Mouse (Mus musculus): Measurements from ENCODE around the gene Msantd3.

The Msantd3 gene

DNA sequence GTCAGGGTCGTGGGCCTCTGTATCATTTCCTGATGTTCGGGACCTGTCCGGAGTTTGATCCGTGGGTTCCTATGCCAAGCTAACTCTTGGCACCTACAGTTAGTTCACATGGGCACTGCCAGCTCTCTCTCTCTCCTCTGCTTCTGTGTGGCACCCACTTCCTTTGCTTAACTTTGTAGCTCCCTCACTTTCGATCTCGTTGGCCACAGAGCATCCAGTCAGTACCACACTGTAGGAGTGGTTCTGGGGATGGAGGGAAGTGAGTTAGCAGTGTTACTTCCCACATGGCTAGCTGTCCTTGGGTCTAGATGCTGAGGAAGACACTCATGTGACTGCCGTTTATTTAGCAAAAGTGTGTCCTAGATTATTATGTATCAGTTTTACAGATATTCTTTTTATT, 14.4 kb downstream of the Msantd3 start:
- no peak for DNase-seq (ENCODE audit: low spot score in 2 of 2)

DNA sequence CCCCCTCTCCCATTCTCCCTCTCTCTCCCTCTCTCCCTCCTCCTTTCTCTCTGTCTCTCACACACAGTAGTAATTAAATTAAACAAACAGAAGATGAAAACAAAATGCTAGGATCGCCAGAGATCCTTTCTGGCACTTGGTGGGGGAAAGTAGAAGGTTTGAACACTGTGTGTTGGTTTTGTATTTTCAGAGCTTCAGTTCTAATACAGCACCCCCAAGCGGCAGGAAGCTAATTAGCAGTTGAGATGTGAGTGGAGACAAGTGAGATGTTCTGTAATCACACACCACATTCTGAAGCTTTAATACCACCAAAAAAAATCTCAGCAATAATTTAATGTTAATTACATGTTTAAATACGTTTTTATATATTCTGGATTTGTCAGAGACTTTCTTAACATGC, 16.0 kb downstream of the Msantd3 start:
- DNase-seq (ENCODE audit: low spot score in 2 of 2): peak in 1 of 2 experiments; percentile 50

DNA sequence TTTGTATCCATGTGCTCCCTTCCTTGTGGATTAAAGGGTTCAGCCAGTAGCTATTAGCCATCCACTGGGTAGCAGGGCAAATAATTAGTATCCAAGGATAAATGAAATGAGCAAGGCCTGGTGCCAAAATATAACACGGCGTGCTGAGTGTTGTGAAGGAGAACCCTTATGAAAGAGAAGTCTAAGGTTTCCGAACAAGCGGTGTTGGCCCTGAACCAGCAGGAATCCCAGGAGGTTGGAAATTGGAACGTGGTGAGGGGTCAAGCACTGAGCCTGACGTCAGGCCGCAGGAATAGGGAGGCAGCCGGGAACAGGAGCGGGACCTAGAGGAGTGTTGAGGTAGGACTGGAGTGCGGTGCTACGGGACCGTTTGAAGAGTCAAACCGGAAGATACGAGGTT, 19.9 kb downstream of the Msantd3 start:
- no peak for DNase-seq (ENCODE audit: low spot score in 2 of 2)

DNA sequence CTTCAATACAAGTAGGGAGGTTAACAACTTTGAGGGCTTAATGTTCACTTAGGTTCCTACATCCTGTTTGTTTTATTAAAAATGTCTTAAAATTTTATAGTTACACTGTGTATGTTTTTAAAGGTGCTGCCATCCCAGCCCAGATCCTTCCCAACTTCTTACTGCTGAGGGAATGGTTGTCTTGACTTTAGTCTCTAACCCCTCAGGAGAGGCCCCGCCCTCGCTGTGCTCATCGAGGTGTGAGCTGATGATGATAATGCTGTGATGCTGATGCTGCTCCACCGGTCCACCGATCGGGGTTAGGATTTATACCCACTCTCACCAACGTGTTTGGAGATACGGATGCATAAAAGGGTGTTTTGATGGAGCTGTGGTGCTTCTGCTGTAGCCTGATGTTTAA, 22.1 kb downstream of the Msantd3 start:
- DNase-seq (ENCODE audit: low spot score in 2 of 2): no peak

DNA sequence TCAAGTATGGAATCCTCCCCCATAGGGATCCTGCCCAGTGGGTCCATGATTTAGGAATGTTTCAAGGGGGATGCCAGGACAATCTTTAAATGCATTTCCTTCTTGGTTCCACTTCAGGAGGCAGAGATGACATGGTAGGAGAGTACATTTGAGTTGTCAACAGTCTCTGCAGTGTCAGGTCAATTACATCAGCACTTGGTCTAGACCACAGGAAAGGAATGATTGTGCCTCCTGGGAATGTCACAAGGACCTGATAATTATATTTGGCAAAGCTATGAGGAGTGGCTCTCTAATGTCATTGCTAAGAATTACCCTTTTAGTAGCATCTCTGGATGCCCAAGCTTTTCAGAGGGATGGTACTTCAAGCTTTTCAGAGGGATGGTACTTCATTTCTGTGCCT, 25.2 kb downstream of the Msantd3 start:
- DNase-seq (ENCODE audit: low spot score in 2 of 2): no peak

DNA sequence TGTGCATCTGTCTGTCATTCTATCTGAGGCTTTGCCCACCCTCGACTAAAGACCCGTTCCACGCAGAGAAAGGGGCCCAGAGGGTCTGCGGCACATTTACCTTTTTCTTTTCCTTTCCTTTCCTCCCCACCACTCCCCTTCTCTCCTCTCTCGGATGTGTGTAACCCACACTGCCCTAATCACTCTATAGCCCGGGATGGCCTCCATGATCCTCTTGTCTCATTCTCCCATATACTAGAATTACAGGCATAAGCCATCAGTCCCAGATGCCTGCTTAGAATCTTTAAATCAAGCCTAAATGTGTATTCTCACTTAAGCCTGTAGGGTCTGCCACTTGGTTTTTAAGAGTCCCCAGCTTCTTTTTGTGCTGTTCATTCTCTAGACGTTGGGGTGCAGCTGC, 36.6 kb downstream of the Msantd3 start:
- no peak for DNase-seq (ENCODE audit: low spot score in 2 of 2)

DNA sequence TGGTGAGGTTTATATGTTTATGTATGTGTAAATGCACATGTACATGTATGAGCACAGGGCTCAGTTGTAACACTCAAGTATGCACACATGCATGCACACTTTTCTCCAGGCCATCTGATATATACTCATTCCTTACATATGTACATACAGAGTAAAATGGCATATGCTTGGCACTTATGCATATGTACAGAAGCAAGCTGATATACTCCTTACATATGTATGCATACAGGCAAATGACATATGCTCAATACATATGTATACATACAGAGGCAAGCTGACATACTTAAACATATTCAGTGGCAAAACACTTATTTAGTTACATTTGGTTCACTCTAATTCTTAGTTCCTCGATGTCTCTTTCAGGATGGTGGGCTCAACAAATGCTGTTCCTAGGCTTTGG, 38.1 kb downstream of the Msantd3 start:
- no peak for DNase-seq (ENCODE audit: low spot score in 2 of 2)

DNA sequence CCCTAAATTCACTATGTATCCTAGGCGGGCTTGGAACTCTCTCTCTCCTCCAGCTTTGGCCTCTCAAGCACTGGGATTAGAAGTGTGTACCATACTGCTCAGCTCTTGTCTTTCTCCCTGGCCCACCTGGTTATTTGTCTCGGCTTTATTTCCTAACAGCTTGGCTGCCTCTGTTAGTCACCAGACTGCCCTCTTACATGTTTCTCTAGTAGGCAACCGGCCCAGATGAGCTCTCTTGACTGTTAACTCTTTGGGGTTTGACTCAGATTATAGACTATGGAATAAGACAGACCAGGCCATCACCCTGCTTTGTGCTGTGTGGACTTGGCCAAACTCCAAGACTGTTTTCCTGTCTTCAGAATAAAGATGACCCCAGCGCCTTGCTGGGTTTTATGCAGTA, 38.7 kb downstream of the Msantd3 start:
- DNase-seq (ENCODE audit: low spot score in 2 of 2): no peak

DNA sequence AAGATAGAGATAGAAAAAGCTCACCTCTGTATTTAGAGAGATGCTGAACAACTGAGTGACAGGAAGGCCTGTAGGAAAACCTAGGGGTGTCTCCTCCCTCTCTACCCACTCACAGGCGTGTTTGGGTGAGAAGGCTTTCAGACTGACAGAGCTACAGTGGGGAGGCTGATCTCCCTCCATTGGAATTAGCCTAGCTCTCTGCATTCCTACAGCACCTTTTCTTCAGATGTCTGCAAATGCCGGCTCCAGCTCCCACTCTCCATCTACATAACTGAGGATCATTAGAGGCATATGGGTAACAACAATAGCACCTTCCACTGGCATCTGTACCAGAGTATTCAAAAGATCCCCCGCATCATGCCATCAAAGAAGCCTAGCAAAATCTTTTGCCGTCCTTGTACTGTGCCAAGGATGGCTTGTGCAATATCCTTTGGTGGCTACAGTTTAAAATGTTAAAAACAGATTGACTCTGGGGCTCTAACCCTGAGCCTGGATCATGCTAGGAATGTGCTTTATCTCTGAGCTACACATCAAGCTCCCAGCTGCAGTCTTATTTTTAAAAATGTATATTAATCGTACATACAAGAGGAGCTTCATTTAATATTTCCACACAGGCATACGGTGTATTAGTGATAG, 39.9 kb downstream of the Msantd3 start:
- DNase-seq (ENCODE audit: low spot score in 2 of 2): no peak

DNA sequence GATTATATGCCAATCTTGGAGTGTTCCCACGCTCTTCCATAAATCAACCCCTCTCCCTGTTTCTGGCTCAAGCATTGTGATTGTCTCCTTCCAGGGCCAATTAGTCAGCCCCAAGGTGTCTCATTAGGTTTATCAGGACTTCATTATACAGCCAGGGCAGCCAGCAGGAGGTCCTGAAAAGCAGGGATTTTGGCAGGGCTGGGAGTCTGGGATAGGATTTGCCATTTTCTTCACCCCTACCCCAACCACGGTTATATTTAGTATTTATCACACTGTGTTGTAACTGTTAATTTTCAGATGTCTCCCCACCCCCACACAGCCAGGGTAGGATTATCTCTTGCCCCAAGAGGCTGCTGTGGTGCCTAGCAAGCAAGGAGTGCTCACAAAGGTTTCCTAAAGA, 41.5 kb downstream of the Msantd3 start:
- no peak for DNase-seq (ENCODE audit: low spot score in 2 of 2)

DNA sequence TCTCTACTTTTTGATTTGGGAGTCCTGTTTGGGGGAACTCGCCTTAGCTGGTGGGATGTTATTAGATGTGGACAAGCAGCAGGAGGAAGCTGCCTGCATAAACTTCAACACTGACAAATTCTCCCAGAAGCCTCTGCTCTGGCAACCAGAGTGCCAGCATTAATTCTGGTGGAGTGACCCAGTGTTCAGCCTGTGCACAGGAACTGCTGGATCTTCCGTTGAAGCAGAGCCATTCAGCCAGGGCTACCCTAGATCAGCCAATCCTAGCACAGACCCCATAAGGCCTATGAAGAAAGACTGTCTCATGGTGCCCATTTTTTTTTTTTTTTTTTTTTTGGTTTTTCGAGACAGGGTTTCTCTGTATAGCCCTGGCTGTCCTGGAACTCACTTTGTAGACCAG, 42.3 kb downstream of the Msantd3 start:
- DNase-seq (ENCODE audit: low spot score in 2 of 2): no peak

DNA sequence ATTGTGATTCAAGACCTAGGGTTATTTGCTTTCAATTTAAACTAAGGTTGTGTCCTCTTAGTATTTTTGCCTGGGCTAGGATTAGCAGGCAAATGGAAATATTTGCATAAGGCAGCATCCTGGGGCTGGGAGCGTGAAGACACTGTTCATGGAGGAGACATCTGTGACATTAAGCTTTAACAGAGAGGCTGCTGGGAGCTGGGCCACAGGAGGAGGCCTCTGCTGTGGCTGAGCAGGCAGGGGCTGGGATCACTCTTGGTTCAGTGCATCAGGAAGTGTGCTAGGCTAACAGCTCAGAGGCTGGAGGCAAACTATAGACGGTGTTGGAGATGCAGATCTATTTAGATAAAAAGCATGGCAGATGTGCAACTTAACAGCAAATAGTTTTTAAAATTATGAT, 43.2 kb downstream of the Msantd3 start:
- no peak for DNase-seq (ENCODE audit: low spot score in 2 of 2)

DNA sequence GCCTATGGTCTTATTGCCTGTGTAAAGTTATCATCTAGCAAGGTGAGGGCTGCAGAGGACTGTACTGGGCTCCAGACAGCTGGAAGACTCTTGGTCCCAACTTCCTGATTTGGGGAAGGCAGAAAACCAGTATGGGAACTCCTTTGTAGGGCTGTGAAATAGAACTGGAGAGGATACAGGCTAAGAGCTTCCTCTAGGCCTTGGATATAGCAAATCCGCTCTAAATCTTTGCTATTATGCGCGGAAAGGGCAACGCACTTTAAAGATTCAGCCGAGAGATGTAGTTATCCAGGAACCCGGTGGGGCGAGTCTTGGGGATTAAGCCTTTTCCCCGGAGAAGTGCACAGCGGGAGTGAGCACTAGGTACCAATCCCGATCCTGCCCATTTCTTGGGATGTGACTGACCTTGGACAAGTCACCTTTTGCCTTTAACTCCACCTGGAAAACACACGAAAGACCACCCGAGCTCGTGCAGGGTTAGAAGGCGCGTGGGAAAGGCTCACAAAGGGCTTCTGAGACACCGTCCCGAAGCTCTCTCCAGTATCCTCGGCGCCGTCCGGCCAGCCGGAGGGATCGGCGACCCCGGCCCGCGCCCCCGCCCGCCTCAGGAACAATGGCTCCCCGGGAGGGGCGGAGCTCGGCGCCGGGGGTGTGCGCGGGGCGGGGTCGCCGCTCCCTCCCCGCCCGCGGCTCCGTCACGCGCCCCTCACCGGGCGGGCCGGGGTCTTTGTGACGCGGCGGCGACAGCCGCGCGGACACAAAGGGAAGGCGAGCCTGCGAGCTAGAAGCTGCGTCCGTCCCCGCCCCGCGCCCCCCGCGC, 44.9 kb downstream of the Msantd3 start, which contains the start of gene Tmeff1:
Gene Tmeff1, plus strand, starts transcription at position 754 of the 820 bp plus-strand sequence.
- peak in 1 of 2 experiments; percentile 27 for DNase-seq (ENCODE audit: low spot score in 2 of 2)

DNA sequence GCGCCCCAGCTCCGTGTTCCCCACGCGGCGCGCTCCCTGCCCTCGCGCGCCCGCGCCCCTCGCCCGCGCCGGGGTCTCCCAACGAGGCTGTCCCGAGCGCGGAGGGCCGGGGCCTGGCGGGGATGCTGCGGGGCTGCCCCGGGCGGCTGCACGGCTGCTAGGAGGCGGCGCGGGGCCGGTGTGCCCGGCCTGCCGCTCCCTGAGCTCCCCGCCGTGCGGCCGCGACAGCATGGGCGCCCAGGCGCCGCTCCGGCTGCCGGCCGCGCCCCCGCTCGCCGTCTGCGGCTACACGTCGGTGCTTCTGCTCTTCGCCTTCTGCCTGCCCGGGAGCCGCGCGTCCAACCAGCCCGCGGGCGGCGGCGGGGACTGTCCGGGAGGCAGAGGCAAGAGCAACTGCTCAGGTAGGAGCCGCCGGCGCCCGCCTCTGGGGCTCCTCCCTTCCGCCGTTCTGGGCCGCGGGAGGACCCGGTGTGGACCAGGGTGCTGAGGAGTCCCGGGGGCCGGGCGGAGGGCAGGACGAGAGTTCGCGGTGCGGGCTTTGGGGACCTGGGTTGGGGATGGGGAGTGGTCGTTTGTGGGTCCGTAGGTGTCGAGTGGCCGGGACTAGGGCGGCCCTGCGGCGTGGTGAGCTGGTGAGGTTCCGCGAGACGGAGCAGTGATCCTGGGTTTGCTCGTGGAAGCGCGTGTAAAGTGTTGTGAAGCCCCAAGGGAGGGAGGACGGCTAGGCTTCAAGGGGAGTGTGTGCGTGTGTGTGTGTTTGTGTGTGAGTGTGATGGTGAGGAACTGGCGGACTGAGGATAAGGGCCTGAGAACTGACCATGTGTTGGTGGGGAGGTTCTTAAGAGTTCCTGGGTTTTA, 45.7 kb downstream of the Msantd3 start:
- peak in 1 of 2 experiments; percentile 32 for DNase-seq (ENCODE audit: low spot score in 2 of 2)

DNA sequence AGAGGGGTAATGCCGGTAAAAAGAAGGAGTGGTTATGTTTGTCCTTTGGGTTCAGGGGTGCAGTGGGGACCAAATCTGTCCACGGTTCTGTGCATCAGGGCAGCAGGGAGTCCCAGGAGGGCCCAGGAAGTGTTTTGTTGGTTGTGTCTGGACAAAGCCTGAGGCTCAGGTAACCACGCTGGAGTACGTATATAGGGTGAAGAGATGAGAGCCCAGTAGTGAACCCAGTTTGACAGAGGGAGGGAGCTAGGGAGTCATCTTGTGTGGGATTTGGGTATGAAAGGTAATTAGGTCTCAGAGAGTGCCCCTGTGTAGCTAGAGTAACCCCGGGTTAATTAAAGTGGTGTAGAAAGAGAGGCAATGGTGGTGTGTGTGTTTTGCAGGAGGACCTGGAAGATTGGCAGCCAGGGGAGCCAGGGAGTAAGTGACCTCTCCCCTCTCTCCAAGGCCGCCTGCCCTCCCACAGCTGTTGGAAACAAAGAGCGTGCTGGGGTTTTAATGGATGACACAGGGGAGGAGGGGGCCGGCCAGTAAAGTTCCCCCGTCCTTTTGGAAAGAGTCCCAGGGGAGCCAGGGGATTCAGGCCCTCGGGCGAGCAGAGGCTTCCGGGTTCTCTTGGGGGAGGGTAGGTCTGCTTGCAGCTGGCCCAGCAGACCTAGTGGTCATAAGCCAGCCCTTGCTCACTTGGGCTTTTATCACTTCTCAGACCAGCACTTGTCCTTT, 46.5 kb downstream of the Msantd3 start:
- peak in 1 of 2 experiments; percentile 17 for DNase-seq (ENCODE audit: low spot score in 2 of 2)

DNA sequence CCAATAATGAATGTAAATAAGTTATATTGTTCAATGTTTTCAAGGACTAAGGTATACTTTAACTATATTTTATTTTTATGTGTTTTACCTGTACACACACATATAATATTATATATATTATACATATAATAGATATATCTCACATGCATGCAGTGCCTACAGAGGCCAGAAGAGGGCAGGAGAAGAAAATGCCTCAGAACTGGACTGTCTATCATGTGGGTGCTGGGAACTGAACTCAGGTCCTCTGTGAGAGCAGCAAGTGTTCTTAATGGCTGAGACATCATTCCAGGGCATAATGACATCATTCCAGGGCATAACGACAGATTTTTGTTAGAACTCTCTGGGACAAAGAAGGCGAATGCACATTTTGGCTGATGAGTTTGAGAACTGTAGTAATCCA, 47.8 kb downstream of the Msantd3 start:
- no peak for DNase-seq (ENCODE audit: low spot score in 2 of 2)

DNA sequence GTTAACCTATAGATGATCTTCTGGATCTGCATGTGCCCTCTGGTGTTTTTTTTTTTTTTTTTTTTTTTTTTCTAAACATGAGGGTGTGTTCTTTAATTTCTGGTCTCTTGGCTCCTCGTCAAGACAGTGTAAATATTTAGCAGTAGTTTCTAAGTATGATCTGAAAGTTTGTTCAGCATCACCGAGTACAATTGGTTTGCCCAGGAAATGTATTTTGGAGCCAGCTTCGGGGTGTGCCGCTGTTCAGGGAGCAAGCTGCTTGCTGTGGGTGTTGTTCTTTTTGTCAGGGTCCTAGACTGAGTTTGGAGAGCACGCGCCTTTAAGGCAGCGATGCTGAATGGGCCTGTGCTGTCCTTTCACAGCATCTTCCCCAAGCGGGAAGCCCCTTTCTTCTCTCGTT, 48.8 kb downstream of the Msantd3 start:
- no peak for DNase-seq (ENCODE audit: low spot score in 2 of 2)

DNA sequence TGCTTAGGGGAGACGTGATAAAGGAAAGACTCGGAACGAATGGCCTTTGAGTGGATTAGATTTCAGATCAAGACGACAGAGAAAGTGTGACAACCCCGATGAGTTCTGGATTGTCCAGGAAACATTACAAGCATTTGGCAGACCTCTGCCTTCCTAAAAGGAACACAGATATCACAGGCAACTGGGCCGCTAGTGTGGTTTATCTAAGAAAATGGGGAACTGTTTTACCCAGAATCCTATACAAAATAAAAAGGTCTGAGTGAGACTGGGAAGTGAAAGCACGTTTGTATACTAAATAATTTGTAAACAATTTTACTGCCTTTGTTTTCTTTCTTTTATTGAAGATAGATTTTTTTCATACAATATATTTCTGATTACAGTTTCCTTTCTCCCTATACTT, 51.1 kb downstream of the Msantd3 start:
- DNase-seq (ENCODE audit: low spot score in 2 of 2): no peak

DNA sequence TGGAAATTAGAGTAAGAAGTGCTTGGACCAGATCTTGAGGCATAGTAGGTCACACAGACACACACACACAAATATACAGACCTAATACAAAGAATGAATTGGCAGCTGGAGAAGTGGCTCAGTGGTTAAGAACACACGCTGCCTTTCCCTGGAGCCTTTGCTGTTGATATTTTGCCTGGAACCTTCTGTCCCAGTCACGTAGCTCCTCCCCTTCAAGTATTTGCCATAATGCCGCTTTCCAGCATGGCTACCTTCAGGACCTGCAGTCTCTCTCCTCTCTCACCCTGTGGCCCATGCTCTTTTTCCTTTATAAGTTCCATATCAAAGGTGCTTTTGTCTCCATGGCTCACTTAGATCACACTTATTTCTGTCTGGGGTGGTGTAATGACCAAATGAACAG, 51.7 kb downstream of the Msantd3 start:
- no peak for DNase-seq (ENCODE audit: low spot score in 2 of 2)

DNA sequence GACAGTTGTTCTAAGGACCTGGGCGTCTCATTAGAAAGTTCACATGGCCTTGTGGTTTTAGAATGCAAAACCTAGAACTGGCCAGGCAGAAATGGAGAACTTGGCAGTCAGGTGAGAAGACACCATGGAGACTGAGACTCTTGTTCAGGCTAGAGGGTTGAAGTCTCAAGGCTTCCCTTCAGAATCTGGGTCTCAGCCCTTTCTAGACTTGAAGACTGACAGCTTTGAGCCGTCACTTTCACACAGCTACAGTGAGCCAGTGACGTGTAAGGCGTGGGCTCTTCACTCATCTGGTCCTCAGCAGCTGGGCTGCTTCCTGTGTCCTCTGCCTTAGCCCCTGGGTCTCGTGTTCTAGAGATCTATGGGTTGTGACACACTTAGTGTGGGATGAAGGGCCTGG, 52.6 kb downstream of the Msantd3 start:
- DNase-seq (ENCODE audit: low spot score in 2 of 2): no peak

DNA sequence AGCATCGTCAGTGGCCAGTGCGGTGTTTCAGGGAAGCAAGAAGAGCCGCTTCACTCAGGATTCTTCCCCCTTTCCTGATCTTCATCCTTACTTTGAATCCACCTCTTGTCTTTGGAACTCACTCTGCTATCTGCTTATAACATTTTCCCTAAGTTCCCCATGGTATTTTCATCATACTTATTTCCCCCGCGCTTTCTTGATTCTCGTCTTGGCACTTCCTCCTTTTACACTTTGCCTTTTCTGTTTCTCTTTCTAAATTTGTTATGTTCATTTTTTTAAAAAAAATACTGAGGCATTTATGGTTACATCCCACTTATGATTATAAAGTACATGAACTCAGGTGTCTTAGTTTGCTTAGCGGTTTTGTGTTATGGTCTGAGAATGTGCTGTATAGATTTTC, 53.1 kb downstream of the Msantd3 start:
- no peak for DNase-seq (ENCODE audit: low spot score in 2 of 2)

DNA sequence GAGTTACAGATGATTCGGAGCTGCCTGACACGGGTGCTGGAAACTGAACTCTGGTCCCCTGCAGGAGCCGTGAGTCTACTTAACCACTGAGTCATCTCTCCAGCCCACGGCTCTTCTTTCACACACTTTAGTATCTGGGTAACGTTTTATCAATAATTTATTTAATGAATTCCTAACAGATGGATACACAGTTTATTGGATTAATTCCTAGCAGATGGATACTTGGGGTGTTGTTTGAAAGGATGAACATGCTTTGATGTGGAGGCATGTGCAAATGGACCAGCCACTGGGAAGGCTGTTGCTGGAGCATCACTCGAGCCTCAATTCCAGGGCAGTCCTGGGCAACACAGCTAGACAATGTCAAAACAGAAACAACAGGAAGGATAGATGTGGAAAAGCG, 56.4 kb downstream of the Msantd3 start:
- DNase-seq (ENCODE audit: low spot score in 2 of 2): no peak
